ENCODE assay signal across 10 mouse cellular contexts in genomic region chr4:114688973-114689371, GRCm38 (mm10).
DNase-seq lines count a peak whose midpoint lies in the region; ATAC-seq and TF ChIP-seq lines count a peak whose summit lies in the region.
"Had no signal": no experiment of that assay in that cellular context is flagged by ENCODE, and none has a peak within 500 bp of the region (broad histone marks: within the 10 kb centered on the region; RNA-seq: fewer than 3 reads in every experiment).

No protein-coding gene starts in this region.

- H3K9ac ChIP-seq in neural tube, embryonic 15.5 days (replicated peaks) = no peak overlapping the region
- H3K9ac ChIP-seq in midbrain, embryonic 11.5 days (ENCODE audit: low read length) = no peak overlapping the region
- H3K9ac ChIP-seq: midbrain, embryonic 12.5 days had no signal

- TF ChIP-seq POLR2A in bone marrow, adult 2 months (IDR thresholded peaks at IDR 0.05; ENCODE audit: borderline replicate concordance, control insufficient read depth, low read depth, low read length) = no peak

- no peaks in the 10 kb centered on the region for H3K4me1 ChIP-seq in bone marrow, adult 2 months (ENCODE audit: control insufficient read depth, insufficient read depth, low read length)
- peaks cover 9% of the 10 kb centered on the region for H3K4me1 ChIP-seq in neural tube, embryonic 15.5 days
- no peaks in the 10 kb centered on the region for H3K4me1 ChIP-seq in midbrain, embryonic 11.5 days (ENCODE audit: control insufficient read depth, insufficient read depth, low read length)

- H3K4me2 ChIP-seq in neural tube, embryonic 15.5 days = no peak overlapping the region
- no peak overlapping the region for H3K4me2 ChIP-seq in midbrain, embryonic 11.5 days
- H3K4me2 ChIP-seq: midbrain, embryonic 12.5 days had no signal

- H3K9me3 ChIP-seq in neural tube, embryonic 15.5 days (replicated peaks) = no peaks in the 10 kb centered on the region
- no peaks in the 10 kb centered on the region for H3K9me3 ChIP-seq in midbrain, embryonic 11.5 days (ENCODE audit: control insufficient read depth, low read length)
- H3K9me3 ChIP-seq: midbrain, embryonic 12.5 days had no signal

- ATAC-seq in CD4-positive, CD25-positive, alpha-beta regulatory T cell, adult 4 months = peak; percentile 56
- ATAC-seq in neural tube, embryonic 15.5 days (ENCODE audit: low FRiP score) = no peak
- no peak for ATAC-seq in midbrain, embryonic 11.5 days (ENCODE audit: low FRiP score)

- H3K36me3 ChIP-seq in neural tube, embryonic 15.5 days = no peaks in the 10 kb centered on the region
- H3K36me3 ChIP-seq in midbrain, embryonic 11.5 days (ENCODE audit: control insufficient read depth, insufficient read depth, low read length) = no peaks in the 10 kb centered on the region
- H3K36me3 ChIP-seq: midbrain, embryonic 12.5 days had no signal

- H3K27me3 ChIP-seq in neural tube, embryonic 15.5 days (replicated peaks) = peaks cover 25% of the 10 kb centered on the region; the same call in 1 of the 2 replicates
- H3K27me3 ChIP-seq in midbrain, embryonic 11.5 days (ENCODE audit: control insufficient read depth, insufficient read depth, low read length) = no peaks in the 10 kb centered on the region

- no peak overlapping the region for H3K4me3 ChIP-seq in bone marrow, adult 2 months (replicated peaks; ENCODE audit: control insufficient read depth, low read depth, low read length)
- H3K4me3 ChIP-seq in neural tube, embryonic 15.5 days (replicated peaks) = no peak overlapping the region
- H3K4me3 ChIP-seq in midbrain, embryonic 11.5 days (ENCODE audit: low read depth, low read length) = no peak overlapping the region
- H3K4me3 ChIP-seq: midbrain, embryonic 12.5 days had no signal

- WGBS in bone marrow, adult 2 months = 65% methylated on average over 6 of the region's 6 CpGs
- WGBS in neural tube, embryonic 15.5 days = 73% methylated on average over 6 of the region's 6 CpGs
- 70% methylated on average over 6 of the region's 6 CpGs for WGBS in midbrain, embryonic 11.5 days

- TF ChIP-seq CTCF in bone marrow, adult 2 months (IDR thresholded peaks at IDR 0.05; ENCODE audit: control insufficient read depth, insufficient read depth, low read length) = peak; percentile 67

- peak; percentile 22 for DNase-seq in kidney, adult 9 months
- DNase-seq in kidney, postnatal 14 days = no peak
- DNase-seq in naive thymus-derived CD4-positive, alpha-beta T cell, adult 2 months (ENCODE audit: low read depth) = peak; percentile 61
- DNase-seq in midbrain, embryonic 11.5 days (ENCODE audit: low spot score, missing footprints) = no peak
- no peak for DNase-seq in cerebellum, adult 11-12 months
- DNase-seq: cerebellum, adult 11 months had no signal

- no peak overlapping the region for H3K27ac ChIP-seq in bone marrow, adult 2 months (ENCODE audit: control insufficient read depth, insufficient read depth, low read depth, low read length, poor library complexity)
- H3K27ac ChIP-seq in neural tube, embryonic 15.5 days (replicated peaks) = no peak overlapping the region
- H3K27ac ChIP-seq in midbrain, embryonic 11.5 days (ENCODE audit: low read depth, low read length) = no peak overlapping the region
- H3K27ac ChIP-seq: midbrain, embryonic 12.5 days had no signal

Comparison
In these comparisons a context has a peak if more than half of its experiments do, and no peak if none do; other contexts are left out.
1. DNase-seq: peak in kidney, adult 9 months (single experiment) and naive thymus-derived CD4-positive, alpha-beta T cell, adult 2 months (single experiment); none in kidney, postnatal 14 days (single experiment), midbrain, embryonic 11.5 days (single experiment) and cerebellum, adult 11-12 months (single experiment).